Mouse (Mus musculus) cerebellum, adult 2 months (tissue): ENCODE measurements around the gene Tmem235. TPM values are rescaled to one million over a fixed set of nuclear protein-coding genes. Genes with fewer than 3 reads are reported as not detected.
A peak's percentile ranks its signal among the peaks of the same experiment; 100 is the strongest.
"Not testable (repeated sequence)": the region's sequence is repeated elsewhere in the genome, so short reads cannot be mapped to it uniquely, and the experiment has no call there.

Experiments
- DNase-seq, 2 experiments: peaks; one replicate each; pipeline ENCODE4 v3.0.0; 2021
- H3K27ac ChIP-seq: fragments of 200-500 bp; 2 replicates; pipeline ENCODE4 v1.5.1; 2012; ENCODE audit warnings: low read length, control low read depth, inconsistent platforms; ENCODE audit not compliant: insufficient read depth
- H3K27me3 ChIP-seq: fragments of 200-500 bp; 2 replicates; pipeline ENCODE4 v1.6.1; 2012; ENCODE audit warnings: inconsistent platforms, mild to moderate bottlenecking, low read length, moderate library complexity; ENCODE audit not compliant: control insufficient read depth, insufficient read depth
- H3K4me1 ChIP-seq: fragments of 200-500 bp; 2 replicates; pipeline ENCODE4 v1.6.1; 2011; ENCODE audit warnings: low read length; ENCODE audit not compliant: control insufficient read depth, insufficient read depth
- H3K4me3 ChIP-seq: fragments of 200-500 bp; replicated peaks from 2 replicates; pipeline ENCODE3; 2011; ENCODE audit warnings: mild to moderate bottlenecking, low read depth, low read length, control low read depth; ENCODE audit not compliant: insufficient read depth
- CTCF ChIP-seq: fragments of 200-500 bp; IDR thresholded peaks from 2 replicates; pipeline ENCODE4 v1.5.1; 2011; ENCODE audit warnings: low read depth, mild to moderate bottlenecking, control low read depth, low read length, moderate library complexity, borderline replicate concordance; ENCODE audit not compliant: insufficient read depth
- POLR2A ChIP-seq: fragments of 200-500 bp; IDR thresholded peaks from 2 replicates; pipeline ENCODE4 v1.6.1; 2011; ENCODE audit warnings: low read length, control low read depth, borderline replicate concordance; ENCODE audit not compliant: insufficient read depth
- WGBS: fragments of 180-500 bp; shearing (Covaris S2); methylation state at CpG from one replicate; pipeline ENCODE4 v1.1.7; 2018; 5-methylcytosine and 5-hydroxymethylcytosine counted together
- polyA plus RNA-seq: library from polyadenylated mRNA; depleted of rRNA; stranded (reverse); fragments of >200 nt; gene quantifications from 2 replicates; pipeline ENCODE4 v1.2.3, GENCODE M21; 2012; rRNA removed

Tmem235 gene
- 0.10 and 0.16 TPM in 2 replicates for polyA plus RNA-seq

DNA sequence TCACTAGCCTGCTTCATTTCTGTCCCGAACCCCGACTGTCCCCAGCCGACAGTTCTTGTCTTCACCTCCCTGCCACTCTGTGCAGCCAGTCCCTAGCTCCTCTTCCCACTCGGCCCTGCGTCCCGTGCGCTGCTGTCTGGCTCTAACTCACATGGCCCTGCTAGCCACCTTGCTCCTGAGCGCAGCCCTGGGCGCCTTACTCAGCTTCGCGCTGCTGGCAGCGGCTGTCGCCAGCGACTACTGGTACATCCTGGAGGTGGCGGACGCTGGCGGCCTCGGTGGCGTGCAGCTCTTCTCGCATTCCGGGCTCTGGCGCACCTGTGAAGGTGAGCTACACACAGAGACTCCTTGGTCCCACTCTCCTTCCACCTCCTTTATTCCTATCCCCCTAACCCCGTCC is at the start of gene Tmem235:
Gene Tmem235 (plus strand): TSS at position 152 of the 400 bp plus-strand sequence.
- H3K4me1 ChIP-seq: no peaks in the 10 kb centered on the region
- WGBS: 7% methylated on average over 23 of the region's 23 CpGs
- H3K27ac ChIP-seq: no peak within 1 kb of the TSS
- no peaks in the 10 kb centered on the region for H3K27me3 ChIP-seq
- no peak for DNase-seq
- no peak for TF ChIP-seq POLR2A
- no peak for TF ChIP-seq CTCF
- no peak within 1 kb of the TSS for H3K4me3 ChIP-seq

DNA sequence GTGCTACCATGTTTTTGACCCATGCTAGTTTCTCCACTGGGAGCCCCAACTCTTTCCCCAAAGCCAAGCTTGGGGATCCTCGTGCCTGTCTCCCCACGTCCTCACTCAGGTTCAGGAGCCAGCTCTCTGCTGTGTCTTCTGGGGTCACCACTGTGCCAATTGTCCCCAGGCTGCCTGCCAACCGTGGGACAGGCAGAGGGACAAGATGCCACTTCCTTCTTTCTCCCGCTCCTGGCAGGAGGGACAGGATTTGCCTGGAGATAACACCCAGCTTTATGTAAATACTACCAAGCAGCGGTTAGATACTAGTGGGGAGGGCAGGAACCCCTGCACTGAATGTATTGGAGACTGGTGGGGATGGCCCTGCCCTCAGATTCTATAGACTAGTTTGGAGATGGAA is 46.7 kb upstream of the Tmem235 start:
- WGBS: 22% methylated on average over 5 of the region's 5 CpGs
- Histone ChIP-seq H3K27me3 (no peaks in the 10 kb centered on the region; the same call in 1 of the 2 replicates), H3K27ac (no peak overlapping the region), H3K4me3 (no peak overlapping the region), H3K4me1 (peaks cover 11% of the 10 kb centered on the region)
- TF ChIP-seq POLR2A (no peak), CTCF (no peak)
- DNase-seq: no peak

DNA sequence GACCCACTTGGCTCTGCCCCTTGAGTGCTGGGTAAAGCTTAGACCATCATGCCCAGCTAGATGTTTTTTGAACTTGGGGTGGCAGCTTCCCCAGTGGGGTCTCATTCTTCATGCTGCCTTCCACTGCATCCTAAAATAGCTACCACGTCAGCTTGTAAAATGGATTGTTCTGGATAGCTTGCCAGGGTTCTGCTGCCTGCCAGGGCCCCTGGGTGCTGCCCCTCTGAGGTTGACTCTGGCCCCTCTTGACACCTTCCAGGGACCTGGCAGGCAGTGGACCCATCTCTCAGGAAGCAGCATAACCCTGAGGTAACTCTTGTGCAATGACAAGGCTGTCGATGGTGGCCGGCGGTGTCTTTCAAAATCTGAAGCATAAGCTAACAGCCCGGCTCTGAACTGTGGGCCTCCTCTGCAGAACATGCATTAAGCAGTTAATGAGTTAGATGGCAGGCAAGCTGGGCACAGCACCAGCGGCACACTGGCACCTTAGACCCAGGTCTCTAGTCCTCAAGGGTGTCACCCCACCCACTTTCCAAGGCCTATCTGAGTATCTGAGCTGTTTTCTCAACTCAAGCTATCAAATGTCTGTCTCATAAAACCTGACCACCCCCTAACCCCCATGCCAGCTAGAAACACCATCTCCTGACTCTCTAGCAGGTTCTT is 45.7 kb upstream of the Tmem235 start:
- TF ChIP-seq CTCF: no peak
- no peak for TF ChIP-seq POLR2A
- 89% methylated on average over 6 of the region's 6 CpGs for WGBS
- Histone ChIP-seq H3K4me1 (peaks cover 19% of the 10 kb centered on the region), H3K4me3 (no peak overlapping the region), H3K27ac (no peak overlapping the region), H3K27me3 (no peaks in the 10 kb centered on the region)
- no peak for DNase-seq

DNA sequence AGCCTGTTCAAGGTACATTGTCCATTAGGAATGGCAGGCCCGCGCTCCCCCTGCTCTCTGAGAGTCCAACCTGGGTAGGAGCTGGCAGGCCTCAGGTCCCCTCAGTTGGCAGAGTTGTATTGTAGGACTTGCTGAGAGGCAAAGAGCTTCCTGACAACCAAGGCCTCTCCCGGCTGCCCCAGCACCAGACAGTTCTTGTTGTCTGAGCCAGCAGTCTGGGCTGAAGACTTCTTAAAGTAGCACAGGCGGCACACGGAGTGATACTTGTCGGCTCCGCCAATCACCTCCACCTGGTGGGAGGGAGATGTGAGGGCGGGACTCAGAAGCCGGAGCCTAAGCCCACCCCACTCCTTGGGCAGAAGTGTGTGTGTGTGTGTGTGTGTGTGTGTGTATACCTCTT is 44.7 kb upstream of the Tmem235 start:
- WGBS: 89% methylated on average over 9 of the region's 9 CpGs

DNA sequence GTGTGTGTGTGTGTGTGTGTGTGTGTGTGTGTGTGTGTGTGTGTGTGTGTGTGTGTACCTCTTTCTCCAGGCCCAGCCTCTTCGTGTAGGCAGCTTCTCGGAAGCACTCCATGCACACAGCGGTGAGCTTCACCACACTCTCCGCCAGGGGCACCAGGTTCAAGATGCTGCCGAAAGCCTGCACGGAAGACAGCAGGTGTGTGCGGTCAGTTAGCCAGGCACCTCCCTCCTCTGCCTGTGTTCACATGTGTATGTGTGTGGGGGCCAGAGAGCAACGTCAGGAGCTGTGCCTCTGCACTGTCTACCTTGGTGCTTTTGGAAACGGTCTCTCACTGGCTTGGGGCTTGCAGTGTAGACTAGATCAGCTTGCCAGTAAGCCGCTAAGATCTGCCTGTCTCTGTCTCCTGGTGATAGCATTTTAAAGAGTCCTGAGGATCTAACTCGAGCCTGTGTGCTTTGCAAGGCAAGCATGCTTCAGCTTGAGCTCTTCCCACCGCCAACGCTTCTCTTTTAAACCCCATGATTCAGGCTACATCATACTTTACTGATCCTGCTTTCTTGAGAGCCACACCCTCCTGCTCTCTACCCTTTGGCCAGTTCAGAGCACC is 44.1 kb upstream of the Tmem235 start:
- DNase-seq: no peak
- TF ChIP-seq CTCF (no peak), POLR2A (no peak)
- WGBS: 86% methylated on average over 13 of the region's 13 CpGs

More for the DNA sequence above, 44.7 kb upstream of the Tmem235 start:
- H3K4me3 ChIP-seq, DNase-seq, H3K27ac ChIP-seq, H3K27me3 ChIP-seq: not testable (repeated sequence)
- peaks cover 13% of the 10 kb centered on the region for H3K4me1 ChIP-seq

DNA sequence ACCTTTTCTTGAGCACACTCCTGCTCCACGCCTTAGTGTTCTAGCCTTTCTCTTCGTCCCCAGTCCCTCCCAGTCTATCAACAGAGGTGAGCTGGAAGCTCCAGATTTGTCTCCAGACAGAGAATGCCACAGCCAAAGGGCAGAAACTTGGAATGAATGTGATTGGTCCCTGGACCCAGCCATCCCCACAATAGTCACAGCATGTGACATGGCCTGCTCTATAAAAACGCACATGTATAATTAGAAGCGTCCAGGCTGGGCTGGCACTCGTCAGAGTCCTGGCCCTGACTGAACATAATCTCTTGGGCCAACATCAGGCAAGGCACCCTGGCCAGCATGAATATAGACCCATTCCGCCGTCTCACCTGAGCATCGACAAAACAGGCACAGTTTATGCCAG is 41.5 kb upstream of the Tmem235 start:
- Histone ChIP-seq H3K4me3 (no peak overlapping the region), H3K27ac (no peak overlapping the region), H3K4me1 (peaks cover 11% of the 10 kb centered on the region), H3K27me3 (no peaks in the 10 kb centered on the region)
- DNase-seq: peak in 1 of 2 experiments; percentile 46
- TF ChIP-seq POLR2A (no peak), CTCF (no peak)
- WGBS: 17% methylated on average over 8 of the region's 8 CpGs

More for the DNA sequence above, 44.1 kb upstream of the Tmem235 start:
- H3K27me3 ChIP-seq: no peaks in the 10 kb centered on the region
- peaks cover 13% of the 10 kb centered on the region for H3K4me1 ChIP-seq
- no peak overlapping the region for H3K27ac ChIP-seq
- no peak overlapping the region for H3K4me3 ChIP-seq

DNA sequence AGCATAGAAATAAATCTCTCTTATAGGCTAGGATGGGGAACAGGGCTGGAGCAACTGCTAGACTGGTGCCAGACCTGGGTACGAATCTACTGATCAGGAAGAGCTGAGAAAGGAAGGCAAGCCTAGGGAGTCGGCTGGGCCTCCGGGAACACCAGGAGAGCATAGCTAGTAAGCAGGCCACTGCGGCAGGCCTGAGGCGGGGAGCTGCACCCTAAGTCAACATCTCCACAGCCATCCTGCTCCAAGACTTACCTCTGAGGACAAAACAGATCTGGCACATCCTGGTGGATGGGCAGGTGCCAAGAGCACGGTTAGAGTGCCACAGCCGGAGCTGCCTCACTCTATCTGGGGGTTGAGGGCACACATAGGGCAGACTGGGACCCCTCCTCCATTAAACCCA is 40.4 kb upstream of the Tmem235 start:
- H3K4me3 ChIP-seq: no peak overlapping the region
- DNase-seq: no peak
- H3K27me3 ChIP-seq: no peaks in the 10 kb centered on the region
- WGBS: 79% methylated on average over 7 of the region's 7 CpGs
- TF ChIP-seq CTCF (no peak), POLR2A (no peak)
- peaks cover 11% of the 10 kb centered on the region for H3K4me1 ChIP-seq
- H3K27ac ChIP-seq: no peak overlapping the region

DNA sequence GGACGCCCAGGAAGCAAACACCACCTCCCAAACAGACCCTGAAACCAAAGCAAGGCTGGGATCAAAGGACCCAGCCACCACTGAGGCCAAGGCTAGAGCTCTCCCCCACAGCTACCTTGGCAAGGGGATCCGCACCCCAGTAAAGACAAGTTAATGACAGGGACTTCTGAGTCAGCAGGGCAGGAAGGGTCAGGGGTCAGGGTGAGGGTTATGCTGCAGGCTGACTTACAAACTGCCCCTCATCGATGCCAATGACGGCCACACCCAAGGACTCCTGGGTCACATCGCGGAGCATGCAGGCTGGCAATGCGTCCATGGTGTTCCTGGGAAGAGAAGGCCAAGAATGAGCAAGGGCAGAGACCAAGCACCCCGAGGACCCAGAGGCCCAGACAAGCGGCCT is 38.7 kb upstream of the Tmem235 start:
- Histone ChIP-seq H3K4me1 (peaks cover 17% of the 10 kb centered on the region), H3K27me3 (no peaks in the 10 kb centered on the region; the same call in 1 of the 2 replicates), H3K27ac (no peak overlapping the region), H3K4me3 (no peak overlapping the region)
- no peak for DNase-seq
- no peak for TF ChIP-seq POLR2A
- TF ChIP-seq CTCF: no peak
- 93% methylated on average over 9 of the region's 9 CpGs for WGBS
